Mouse (Mus musculus): Measurements from ENCODE around the gene Prdm2. TPM values are rescaled to one million over a fixed set of nuclear protein-coding genes. Genes with fewer than 3 reads are reported as not detected.

Gene Prdm2
- polyA plus RNA-seq, 1 experiment from 2014 or later: 14.3 TPM

GRCm38 (mm10) chr4:143147666-143148065, 65.1 kb downstream of the Prdm2 start:
- no peak for ATAC-seq (ENCODE audit: insufficient number of reproducible peaks, insufficient read depth, low FRiP score, low TSS enrichment, low read depth)
- WGBS: 67% methylated on average over 3 of the region's 3 CpGs
- no peak overlapping the region for H3K4me2 ChIP-seq
- no peak overlapping the region for H3K9ac ChIP-seq
- peaks cover 45% of the 10 kb centered on the region for H3K4me1 ChIP-seq
- no peak overlapping the region for H3K4me3 ChIP-seq
- H3K36me3 ChIP-seq: no peaks in the 10 kb centered on the region
- H3K27me3 ChIP-seq: no peaks in the 10 kb centered on the region
- H3K9me3 ChIP-seq: no peaks in the 10 kb centered on the region
- no peak overlapping the region for H3K27ac ChIP-seq

DNA sequence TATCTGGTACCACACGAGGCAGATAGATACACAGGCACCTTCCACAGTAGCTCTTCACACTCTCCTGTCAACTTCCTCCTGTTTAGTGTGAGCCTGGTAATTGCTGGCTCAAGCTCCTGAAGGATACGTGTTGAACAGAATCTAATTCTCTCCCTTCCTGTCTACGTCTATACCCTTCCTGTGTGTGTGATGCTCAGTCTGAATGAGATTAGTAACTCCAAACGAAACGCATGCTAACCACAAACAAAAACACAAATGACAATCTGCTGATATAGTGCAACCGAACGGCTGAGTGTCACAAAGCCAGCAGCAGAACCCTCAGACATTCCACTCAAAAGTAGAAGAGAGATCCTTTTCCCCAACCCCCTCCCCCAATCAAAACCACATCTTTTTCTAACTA, 69.2 kb downstream of the Prdm2 start:
- no peak overlapping the region for H3K9ac ChIP-seq
- no peak for ATAC-seq (ENCODE audit: insufficient number of reproducible peaks, insufficient read depth, low FRiP score, low TSS enrichment, low read depth)
- no peak overlapping the region for H3K27ac ChIP-seq
- H3K9me3 ChIP-seq: no peaks in the 10 kb centered on the region
- no peak overlapping the region for H3K4me2 ChIP-seq
- H3K36me3 ChIP-seq: peaks cover 32% of the 10 kb centered on the region
- peaks cover 37% of the 10 kb centered on the region for H3K4me1 ChIP-seq
- no peak overlapping the region for H3K4me3 ChIP-seq
- WGBS: 30% methylated on average over 7 of the region's 7 CpGs
- H3K27me3 ChIP-seq: no peaks in the 10 kb centered on the region

DNA sequence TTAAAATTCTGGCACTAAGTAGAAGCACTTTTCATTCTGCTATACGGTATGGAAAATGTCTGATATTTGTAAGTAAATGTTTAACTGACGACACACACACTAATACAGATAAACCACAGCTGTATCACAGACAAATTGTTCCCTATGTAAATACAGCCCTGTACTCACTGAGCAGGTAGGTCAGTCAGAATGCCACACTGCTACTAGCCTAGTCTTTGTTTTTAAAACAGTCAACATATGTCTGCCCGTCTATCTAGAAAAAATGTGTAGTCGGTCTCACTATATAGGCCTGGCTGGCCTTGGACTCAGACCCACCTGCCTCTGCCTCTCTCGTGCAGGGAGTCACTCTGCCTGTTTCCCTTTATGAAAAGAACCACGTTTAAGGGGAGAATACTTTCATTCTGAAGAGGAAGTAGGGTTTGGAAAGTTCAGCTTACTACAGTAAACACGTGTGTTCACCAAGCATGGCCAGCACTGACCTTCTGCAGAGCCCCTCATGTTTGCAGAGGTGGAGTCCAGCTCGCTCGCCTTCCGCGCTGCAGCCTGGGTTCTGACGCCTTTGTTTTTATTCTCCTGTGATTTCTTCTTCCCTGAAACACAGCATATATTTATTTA, 71.0 kb downstream of the Prdm2 start:
- Histone ChIP-seq H3K4me1 (peaks cover 29% of the 10 kb centered on the region), H3K4me2 (no peak overlapping the region), H3K27ac (no peak overlapping the region), H3K27me3 (no peaks in the 10 kb centered on the region), H3K9me3 (no peaks in the 10 kb centered on the region), H3K9ac (no peak overlapping the region), H3K36me3 (peaks cover 36% of the 10 kb centered on the region), H3K4me3 (no peak overlapping the region)
- ATAC-seq (ENCODE audit: insufficient number of reproducible peaks, insufficient read depth, low FRiP score, low TSS enrichment, low read depth): no peak
- 84% methylated on average over 12 of the region's 12 CpGs for WGBS

- Histone ChIP-seq H3K9ac (no peak overlapping the region), H3K27ac (no peak overlapping the region), H3K4me3 (no peak overlapping the region), H3K4me1 (peaks cover 24% of the 10 kb centered on the region), H3K36me3 (peaks cover 42% of the 10 kb centered on the region), H3K27me3 (no peaks in the 10 kb centered on the region), H3K9me3 (no peaks in the 10 kb centered on the region), H3K4me2 (no peak overlapping the region)
- 94% methylated on average over 3 of the region's 3 CpGs for WGBS
- no peak for ATAC-seq (ENCODE audit: insufficient number of reproducible peaks, insufficient read depth, low FRiP score, low TSS enrichment, low read depth)
These were observed 71.9 kb downstream of the Prdm2 start for GRCm38 (mm10) chr4:143140940-143141339.

GRCm38 (mm10) chr4:143132433-143132832, 80.4 kb downstream of the Prdm2 start:
- no peak overlapping the region for H3K27ac ChIP-seq
- WGBS: 92% methylated on average over 7 of the region's 7 CpGs
- H3K9me3 ChIP-seq: no peaks in the 10 kb centered on the region
- H3K36me3 ChIP-seq: peaks cover 90% of the 10 kb centered on the region
- no peaks in the 10 kb centered on the region for H3K27me3 ChIP-seq
- no peaks in the 10 kb centered on the region for H3K4me1 ChIP-seq
- H3K4me2 ChIP-seq: no peak overlapping the region
- ATAC-seq (ENCODE audit: insufficient number of reproducible peaks, insufficient read depth, low FRiP score, low TSS enrichment, low read depth): no peak
- H3K4me3 ChIP-seq: no peak overlapping the region
- H3K9ac ChIP-seq: no peak overlapping the region

- no peaks in the 10 kb centered on the region for H3K9me3 ChIP-seq
- WGBS: 91% methylated on average over 5 of the region's 5 CpGs
- H3K4me2 ChIP-seq: no peak overlapping the region
- H3K27me3 ChIP-seq: no peaks in the 10 kb centered on the region
- no peaks in the 10 kb centered on the region for H3K4me1 ChIP-seq
- ATAC-seq (ENCODE audit: insufficient number of reproducible peaks, insufficient read depth, low FRiP score, low TSS enrichment, low read depth): no peak
- H3K36me3 ChIP-seq: peaks cover 91% of the 10 kb centered on the region
- H3K9ac ChIP-seq: no peak overlapping the region
- no peak overlapping the region for H3K27ac ChIP-seq
- H3K4me3 ChIP-seq: no peak overlapping the region
These were observed 82.4 kb downstream of the Prdm2 start for GRCm38 (mm10) chr4:143130441-143130840.

- 91% methylated on average over 4 of the region's 4 CpGs for WGBS
These were observed 83.5 kb downstream of the Prdm2 start for GRCm38 (mm10) chr4:143129261-143129760.

DNA sequence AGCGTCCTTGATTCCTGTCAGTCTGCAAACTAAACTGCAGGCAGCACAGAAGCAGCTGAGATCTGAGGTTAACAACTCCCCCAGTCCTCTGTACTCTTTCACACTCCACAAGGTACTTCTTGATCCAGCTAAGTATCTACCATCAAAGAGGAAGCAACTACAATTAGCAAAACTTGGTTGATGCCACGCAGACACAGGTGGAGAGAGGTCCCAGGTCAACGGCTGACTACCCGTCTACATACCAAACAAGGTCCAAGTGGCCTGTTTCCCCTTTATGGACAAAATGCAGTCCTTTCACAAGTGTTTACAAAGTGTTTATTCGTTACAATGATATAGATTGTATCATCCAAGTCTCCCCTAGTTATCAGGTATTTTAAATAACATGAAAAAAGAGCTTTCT, 85.6 kb downstream of the Prdm2 start:
- Histone ChIP-seq H3K4me3 (no peak overlapping the region), H3K9ac (no peak overlapping the region), H3K27ac (no peak overlapping the region), H3K27me3 (no peaks in the 10 kb centered on the region), H3K4me2 (no peak overlapping the region), H3K9me3 (no peaks in the 10 kb centered on the region), H3K4me1 (no peaks in the 10 kb centered on the region), H3K36me3 (peaks cover 67% of the 10 kb centered on the region)
- WGBS: 89% methylated on average over 5 of the region's 5 CpGs
- no peak for ATAC-seq (ENCODE audit: insufficient number of reproducible peaks, insufficient read depth, low FRiP score, low TSS enrichment, low read depth)

More at GRCm38 (mm10) chr4:143129261-143129760, 83.5 kb downstream of the Prdm2 start:
- no peaks in the 10 kb centered on the region for H3K9me3 ChIP-seq
- no peaks in the 10 kb centered on the region for H3K27me3 ChIP-seq
- H3K27ac ChIP-seq: no peak overlapping the region
- no peak for ATAC-seq (ENCODE audit: insufficient number of reproducible peaks, insufficient read depth, low FRiP score, low TSS enrichment, low read depth)
- H3K36me3 ChIP-seq: peaks cover 83% of the 10 kb centered on the region
- no peak overlapping the region for H3K4me2 ChIP-seq
- H3K4me3 ChIP-seq: no peak overlapping the region
- H3K9ac ChIP-seq: no peak overlapping the region
- H3K4me1 ChIP-seq: no peaks in the 10 kb centered on the region

- H3K4me2 ChIP-seq: no peak overlapping the region
- 95% methylated on average over 14 of the region's 14 CpGs for WGBS
- H3K27me3 ChIP-seq: no peaks in the 10 kb centered on the region
- H3K9me3 ChIP-seq: no peaks in the 10 kb centered on the region
- H3K27ac ChIP-seq: no peak overlapping the region
- no peaks in the 10 kb centered on the region for H3K4me1 ChIP-seq
- H3K4me3 ChIP-seq: no peak overlapping the region
- H3K9ac ChIP-seq: no peak overlapping the region
- ATAC-seq (ENCODE audit: insufficient number of reproducible peaks, insufficient read depth, low FRiP score, low TSS enrichment, low read depth): no peak
- H3K36me3 ChIP-seq: peaks cover 60% of the 10 kb centered on the region
These were observed 86.3 kb downstream of the Prdm2 start for GRCm38 (mm10) chr4:143126476-143126875.

DNA sequence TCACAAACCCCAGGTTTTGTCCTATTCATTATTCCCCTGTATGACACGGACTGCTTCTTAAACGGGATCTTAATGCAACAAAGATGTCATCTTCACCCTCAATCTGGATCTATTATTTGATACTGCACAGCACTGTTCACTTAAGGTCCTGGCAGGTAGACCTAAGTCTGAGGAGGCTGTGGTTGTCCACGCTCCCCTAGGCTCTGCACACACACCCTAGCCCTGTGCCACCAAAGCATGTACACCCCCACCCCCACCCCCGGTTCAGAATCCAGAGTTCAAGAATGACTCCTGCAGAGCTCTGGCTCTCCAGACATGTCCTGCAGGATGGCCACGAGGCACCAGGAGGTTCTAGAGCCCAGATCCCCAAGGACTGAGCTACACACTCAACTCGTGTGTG, 87.5 kb downstream of the Prdm2 start:
- Histone ChIP-seq H3K4me2 (no peak overlapping the region), H3K27me3 (no peaks in the 10 kb centered on the region), H3K9ac (no peak overlapping the region), H3K9me3 (no peaks in the 10 kb centered on the region), H3K4me1 (no peaks in the 10 kb centered on the region), H3K36me3 (peaks cover 48% of the 10 kb centered on the region), H3K27ac (no peak overlapping the region), H3K4me3 (no peak overlapping the region)
- no peak for ATAC-seq (ENCODE audit: insufficient number of reproducible peaks, insufficient read depth, low FRiP score, low TSS enrichment, low read depth)
- WGBS: 73% methylated on average over 6 of the region's 6 CpGs

- 85% methylated on average over 10 of the region's 10 CpGs for WGBS
- Histone ChIP-seq H3K4me3 (no peak overlapping the region), H3K36me3 (peaks cover 29% of the 10 kb centered on the region), H3K9me3 (no peaks in the 10 kb centered on the region), H3K4me2 (no peak overlapping the region), H3K4me1 (peaks cover 10% of the 10 kb centered on the region; the same call in 1 of the 2 replicates), H3K9ac (no peak overlapping the region), H3K27ac (no peak overlapping the region), H3K27me3 (no peaks in the 10 kb centered on the region)
- no peak for ATAC-seq (ENCODE audit: insufficient number of reproducible peaks, insufficient read depth, low FRiP score, low TSS enrichment, low read depth)
These were observed 89.8 kb downstream of the Prdm2 start for GRCm38 (mm10) chr4:143123043-143123442.

- Histone ChIP-seq H3K4me3 (no peak overlapping the region), H3K27ac (no peak overlapping the region), H3K27me3 (no peaks in the 10 kb centered on the region), H3K4me2 (no peak overlapping the region), H3K36me3 (peaks cover 22% of the 10 kb centered on the region), H3K9me3 (no peaks in the 10 kb centered on the region), H3K4me1 (peaks cover 10% of the 10 kb centered on the region; the same call in 1 of the 2 replicates), H3K9ac (no peak overlapping the region)
- WGBS: 84% methylated on average over 3 of the region's 3 CpGs
- no peak for ATAC-seq (ENCODE audit: insufficient number of reproducible peaks, insufficient read depth, low FRiP score, low TSS enrichment, low read depth)
These were observed 91.6 kb downstream of the Prdm2 start for GRCm38 (mm10) chr4:143121174-143121573.

Measured in embryonic facial prominence, embryonic 13.5 days (tissue).